Mouse (Mus musculus): ENCODE measurements around the gene Syce1l. TPM values are rescaled to one million over a fixed set of nuclear protein-coding genes. Genes with fewer than 3 reads are reported as not detected.

Syce1l gene
- polyA plus RNA-seq, 1 experiment from 2014 or later: not detected

DNA sequence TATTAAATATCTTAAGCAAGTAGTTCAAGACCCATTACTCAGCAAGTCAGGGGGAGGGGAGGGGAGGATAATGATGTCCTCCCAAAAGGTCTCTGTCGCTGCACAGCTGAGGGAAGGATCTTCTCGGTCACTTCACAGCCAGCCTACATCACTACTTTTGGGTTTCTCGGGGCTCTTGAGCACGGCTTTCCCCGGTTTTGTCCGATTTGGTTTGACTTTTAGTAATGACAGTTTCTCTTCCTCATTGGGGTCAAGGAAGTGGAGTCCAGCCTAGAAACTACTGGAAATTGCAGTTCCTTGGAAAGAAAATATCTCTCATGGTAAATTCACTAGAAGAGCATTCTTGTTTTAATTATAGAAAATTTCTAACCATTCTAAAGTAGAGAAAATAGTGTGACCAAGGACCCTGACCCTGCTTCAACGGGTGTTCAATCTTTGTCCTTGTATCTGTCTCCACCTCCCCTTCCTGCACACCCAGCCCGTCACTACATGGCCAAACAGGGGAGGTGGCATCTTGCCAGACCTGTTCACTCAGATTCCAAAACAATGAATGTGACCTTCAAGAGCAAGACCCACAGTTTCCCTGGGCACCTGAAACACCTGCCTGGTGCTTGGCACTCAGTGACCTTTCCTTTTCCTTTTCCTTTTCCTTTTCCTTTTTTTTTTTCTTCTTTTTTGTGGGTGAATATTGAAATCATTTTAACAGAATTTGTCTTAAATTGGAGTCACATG is 632 bp downstream of the Syce1l start:
- H3K4me1 ChIP-seq (ENCODE audit: control insufficient read depth, insufficient read depth, low read length): 0 out of 2 replicates have a peak, but pooled peaks cover 2% of the 10 kb centered on the region
- no peaks in the 10 kb centered on the region for H3K9me3 ChIP-seq (replicated peaks; ENCODE audit: control insufficient read depth, low read length)
- ATAC-seq (replicated peaks; ENCODE audit: extremely low read depth, insufficient read depth, low FRiP score): no peak; the same call in 1 of the 2 replicates
- H3K36me3 ChIP-seq (ENCODE audit: control insufficient read depth, insufficient read depth): peaks cover 22% of the 10 kb centered on the region
- no peak overlapping the region for H3K4me3 ChIP-seq (ENCODE audit: low read length)
- WGBS: 75% methylated on average over 8 of the region's 8 CpGs
- H3K27ac ChIP-seq (ENCODE audit: low read length): no peak overlapping the region
- H3K9ac ChIP-seq (ENCODE audit: low read length): no peak overlapping the region
- no peaks in the 10 kb centered on the region for H3K27me3 ChIP-seq (ENCODE audit: control insufficient read depth, insufficient read depth, low read length)
- H3K4me2 ChIP-seq (ENCODE audit: low read depth, low read length): no peak overlapping the region

DNA sequence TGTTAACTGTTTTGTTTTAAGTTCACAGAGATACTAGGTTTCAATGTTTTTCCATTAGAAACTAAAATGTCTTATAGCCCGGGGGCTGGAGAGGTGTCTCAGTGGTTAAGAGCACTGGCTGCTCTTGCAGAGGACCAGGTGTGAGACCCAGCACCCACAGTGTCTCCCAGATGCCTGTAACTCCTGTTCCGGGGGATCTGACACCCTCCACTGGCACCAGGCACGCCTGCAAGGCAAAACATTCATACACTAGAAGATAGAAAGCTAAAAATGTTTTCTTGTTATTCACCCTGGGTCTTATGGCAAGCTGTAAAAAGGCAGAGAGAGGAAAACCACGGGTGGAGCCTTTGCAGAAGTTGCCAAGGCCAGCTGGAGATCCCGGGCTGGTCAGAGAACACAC is 2.2 kb downstream of the Syce1l start:
- H3K9ac ChIP-seq (ENCODE audit: low read length): no peak overlapping the region
- no peak overlapping the region for H3K27ac ChIP-seq (ENCODE audit: low read length)

DNA sequence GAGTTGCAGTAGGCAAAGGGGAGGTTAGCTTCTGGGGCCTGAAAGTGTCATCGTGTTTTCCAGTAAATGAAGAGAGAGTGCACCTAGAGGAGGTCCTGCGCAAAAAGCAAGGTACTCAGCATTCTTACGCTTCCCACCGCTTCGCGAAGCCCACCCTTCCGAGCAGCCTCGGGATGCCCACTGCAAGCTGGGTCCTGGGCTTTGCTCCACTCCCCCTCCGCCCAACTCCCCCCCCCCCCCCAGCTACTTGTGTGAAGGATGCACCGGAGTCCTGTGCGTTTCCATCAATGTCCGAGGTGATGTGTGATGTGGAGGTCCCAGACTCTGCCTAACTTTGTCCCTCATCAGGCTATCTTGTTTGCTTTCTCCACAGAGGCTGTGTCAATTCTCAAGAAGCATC is 9.4 kb downstream of the Syce1l start:
- 82% methylated on average over 12 of the region's 12 CpGs for WGBS
- Histone ChIP-seq H3K4me3 (ENCODE audit: low read length) (no peak overlapping the region), H3K4me1 (ENCODE audit: control insufficient read depth, insufficient read depth, low read length) (no peaks in the 10 kb centered on the region), H3K9ac (ENCODE audit: low read length) (no peak overlapping the region), H3K36me3 (ENCODE audit: control insufficient read depth, insufficient read depth) (no peaks in the 10 kb centered on the region), H3K27me3 (ENCODE audit: control insufficient read depth, insufficient read depth, low read length) (no peaks in the 10 kb centered on the region), H3K9me3 (replicated peaks; ENCODE audit: control insufficient read depth, low read length) (no peaks in the 10 kb centered on the region), H3K4me2 (ENCODE audit: low read depth, low read length) (no peak overlapping the region), H3K27ac (ENCODE audit: low read length) (no peak overlapping the region)
- ATAC-seq (replicated peaks; ENCODE audit: extremely low read depth, insufficient read depth, low FRiP score): no peak

More for the DNA sequence above, 2.2 kb downstream of the Syce1l start:
- Histone ChIP-seq H3K4me2 (ENCODE audit: low read depth, low read length) (no peak overlapping the region), H3K9me3 (replicated peaks; ENCODE audit: control insufficient read depth, low read length) (no peaks in the 10 kb centered on the region), H3K36me3 (ENCODE audit: control insufficient read depth, insufficient read depth) (peaks cover 15% of the 10 kb centered on the region), H3K4me3 (ENCODE audit: low read length) (no peak overlapping the region), H3K27me3 (ENCODE audit: control insufficient read depth, insufficient read depth, low read length) (no peaks in the 10 kb centered on the region), H3K4me1 (ENCODE audit: control insufficient read depth, insufficient read depth, low read length) (0 out of 2 replicates have a peak, but pooled peaks cover 2% of the 10 kb centered on the region)
- ATAC-seq (replicated peaks; ENCODE audit: extremely low read depth, insufficient read depth, low FRiP score): no peak
- 62% methylated on average over 5 of the region's 5 CpGs for WGBS

DNA sequence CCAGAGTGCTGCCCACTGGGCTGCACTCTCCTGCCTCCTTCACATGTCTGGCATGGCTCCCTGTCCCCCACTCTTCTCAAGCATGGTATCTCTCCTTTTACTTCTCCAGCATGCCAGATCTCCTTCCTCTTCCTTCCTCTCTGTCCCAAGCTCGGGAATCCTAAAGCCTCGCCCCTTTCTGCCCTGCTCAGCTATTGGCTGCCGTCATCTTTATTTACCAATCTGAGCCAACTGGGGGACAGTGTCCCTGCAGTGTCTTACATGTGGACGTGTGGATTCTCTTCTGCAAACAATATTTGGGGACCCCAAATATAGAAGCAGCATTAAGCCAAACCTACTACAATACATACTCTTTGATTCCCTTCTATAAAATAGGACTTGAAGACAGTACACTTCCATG is 10.1 kb downstream of the Syce1l start:
- 41% methylated on average over 4 of the region's 4 CpGs for WGBS
- Histone ChIP-seq H3K36me3 (ENCODE audit: control insufficient read depth, insufficient read depth) (no peaks in the 10 kb centered on the region), H3K4me3 (ENCODE audit: low read length) (no peak overlapping the region), H3K9me3 (replicated peaks; ENCODE audit: control insufficient read depth, low read length) (no peaks in the 10 kb centered on the region), H3K4me1 (ENCODE audit: control insufficient read depth, insufficient read depth, low read length) (no peaks in the 10 kb centered on the region), H3K9ac (ENCODE audit: low read length) (no peak overlapping the region), H3K27ac (ENCODE audit: low read length) (no peak overlapping the region), H3K4me2 (ENCODE audit: low read depth, low read length) (no peak overlapping the region), H3K27me3 (ENCODE audit: control insufficient read depth, insufficient read depth, low read length) (no peaks in the 10 kb centered on the region)
- ATAC-seq (replicated peaks; ENCODE audit: extremely low read depth, insufficient read depth, low FRiP score): no peak

DNA sequence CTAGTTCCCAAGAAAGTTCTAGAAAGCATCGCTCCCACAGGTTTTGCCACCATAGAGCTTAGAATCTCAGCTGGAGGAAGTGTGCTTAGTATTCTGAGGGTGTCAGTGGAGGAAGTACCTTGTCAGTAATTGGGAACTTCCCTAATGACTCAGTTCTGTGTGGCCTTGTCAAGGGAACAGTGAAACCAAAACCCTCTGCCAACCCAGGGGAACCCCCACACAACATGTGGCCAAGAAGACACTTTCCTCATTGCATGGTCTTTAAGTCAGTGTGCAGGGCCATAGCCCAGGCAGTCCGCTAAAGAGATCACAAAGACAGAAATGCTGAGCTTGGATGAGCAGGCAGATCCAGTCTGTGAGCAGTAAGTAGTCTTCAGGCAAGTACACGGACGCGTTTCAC is 13.1 kb downstream of the Syce1l start:
- H3K36me3 ChIP-seq (ENCODE audit: control insufficient read depth, insufficient read depth): no peaks in the 10 kb centered on the region
- H3K27me3 ChIP-seq (ENCODE audit: control insufficient read depth, insufficient read depth, low read length): no peaks in the 10 kb centered on the region
- no peaks in the 10 kb centered on the region for H3K9me3 ChIP-seq (replicated peaks; ENCODE audit: control insufficient read depth, low read length)
- H3K27ac ChIP-seq (ENCODE audit: low read length): no peak overlapping the region
- H3K4me3 ChIP-seq (ENCODE audit: low read length): no peak overlapping the region
- H3K9ac ChIP-seq (ENCODE audit: low read length): no peak overlapping the region
- no peaks in the 10 kb centered on the region for H3K4me1 ChIP-seq (ENCODE audit: control insufficient read depth, insufficient read depth, low read length)
- no peak overlapping the region for H3K4me2 ChIP-seq (ENCODE audit: low read depth, low read length)
- ATAC-seq (replicated peaks; ENCODE audit: extremely low read depth, insufficient read depth, low FRiP score): no peak
- 91% methylated on average over 5 of the region's 5 CpGs for WGBS

DNA sequence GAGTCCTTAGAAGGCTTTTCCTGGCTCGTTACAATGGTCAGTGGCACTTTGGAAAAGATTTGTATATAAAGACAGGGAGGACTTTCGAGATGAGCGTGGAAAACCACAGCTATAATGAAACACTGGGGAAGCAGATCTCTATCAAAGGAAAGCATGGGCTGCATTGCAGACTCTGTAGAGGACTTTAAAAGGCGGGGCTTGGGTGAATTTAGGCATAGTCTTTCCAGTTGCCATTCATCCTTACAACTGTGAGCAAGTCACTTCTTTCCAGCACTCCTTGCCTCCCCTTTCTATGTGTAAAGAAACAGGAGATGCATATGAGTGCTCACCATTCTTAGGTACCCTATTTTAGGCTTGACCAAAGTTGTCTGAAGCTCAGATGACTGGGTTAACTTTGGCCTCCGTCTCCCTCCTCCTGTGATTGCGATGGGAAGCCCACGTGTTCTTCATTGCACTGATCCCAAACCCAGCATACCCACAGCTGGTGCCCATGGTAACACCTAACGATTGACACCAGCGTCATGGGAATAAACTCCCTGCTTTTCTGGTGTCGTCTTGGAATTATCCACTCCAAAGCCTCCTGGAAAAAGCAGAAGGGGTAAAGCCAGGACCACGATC is 13.8 kb downstream of the Syce1l start:
- WGBS: 85% methylated on average over 11 of the region's 11 CpGs
- H3K27ac ChIP-seq (ENCODE audit: low read length): no peak overlapping the region
- no peak for ATAC-seq (replicated peaks; ENCODE audit: extremely low read depth, insufficient read depth, low FRiP score)
- no peak overlapping the region for H3K4me3 ChIP-seq (ENCODE audit: low read length)
- H3K4me2 ChIP-seq (ENCODE audit: low read depth, low read length): no peak overlapping the region
- H3K9me3 ChIP-seq (replicated peaks; ENCODE audit: control insufficient read depth, low read length): no peaks in the 10 kb centered on the region
- H3K4me1 ChIP-seq (ENCODE audit: control insufficient read depth, insufficient read depth, low read length): no peaks in the 10 kb centered on the region
- H3K27me3 ChIP-seq (ENCODE audit: control insufficient read depth, insufficient read depth, low read length): no peaks in the 10 kb centered on the region
- no peaks in the 10 kb centered on the region for H3K36me3 ChIP-seq (ENCODE audit: control insufficient read depth, insufficient read depth)
- no peak overlapping the region for H3K9ac ChIP-seq (ENCODE audit: low read length)

DNA sequence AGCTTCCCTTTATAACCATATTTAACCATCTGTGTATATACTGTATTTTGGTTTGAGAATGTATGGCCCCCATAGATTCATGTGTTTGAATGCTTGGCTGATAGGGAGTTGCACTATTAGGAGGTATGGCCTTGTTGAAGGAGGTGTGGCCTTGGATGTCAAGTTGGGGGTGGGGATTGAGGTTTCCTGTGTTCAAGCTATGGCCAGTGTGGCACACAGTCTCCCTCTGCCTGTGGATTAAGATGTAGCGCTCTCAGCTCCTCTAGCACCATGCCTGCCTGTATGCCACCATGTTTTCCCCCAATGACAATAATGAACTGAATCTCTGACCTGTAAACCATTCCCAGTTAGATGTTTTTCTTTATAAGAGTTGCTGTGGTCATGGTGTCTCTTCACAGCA is 17.1 kb downstream of the Syce1l start:
- no peaks in the 10 kb centered on the region for H3K4me1 ChIP-seq (ENCODE audit: control insufficient read depth, insufficient read depth, low read length)

DNA sequence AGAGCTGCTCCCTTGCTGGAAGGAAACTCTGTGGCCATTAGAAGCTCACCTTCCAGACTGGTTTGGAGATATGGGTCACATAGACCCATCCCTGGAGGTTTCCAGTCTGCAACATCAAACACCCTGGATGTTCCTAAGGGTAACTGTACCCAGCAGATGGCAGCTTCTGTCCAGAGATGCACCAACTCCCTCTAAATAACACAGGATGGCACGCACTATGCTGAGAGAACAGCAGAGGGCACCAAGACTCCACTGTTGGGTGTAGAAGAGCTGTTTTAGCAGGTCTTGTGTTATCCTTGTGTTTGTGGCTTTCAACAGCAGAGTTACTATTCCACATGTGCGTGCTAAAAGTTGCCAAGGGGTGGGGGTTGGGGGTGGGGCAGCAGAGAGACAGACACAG is 21.5 kb downstream of the Syce1l start:
- no peak overlapping the region for H3K4me3 ChIP-seq (ENCODE audit: low read length)
- H3K9me3 ChIP-seq (replicated peaks; ENCODE audit: control insufficient read depth, low read length): no peaks in the 10 kb centered on the region
- ATAC-seq (replicated peaks; ENCODE audit: extremely low read depth, insufficient read depth, low FRiP score): no peak
- H3K27ac ChIP-seq (ENCODE audit: low read length): no peak overlapping the region
- H3K36me3 ChIP-seq (ENCODE audit: control insufficient read depth, insufficient read depth): no peaks in the 10 kb centered on the region
- no peak overlapping the region for H3K9ac ChIP-seq (ENCODE audit: low read length)
- H3K4me2 ChIP-seq (ENCODE audit: low read depth, low read length): no peak overlapping the region
- no peaks in the 10 kb centered on the region for H3K4me1 ChIP-seq (ENCODE audit: control insufficient read depth, insufficient read depth, low read length)
- WGBS: 8% methylated on average over 2 of the region's 2 CpGs
- H3K27me3 ChIP-seq (ENCODE audit: control insufficient read depth, insufficient read depth, low read length): no peaks in the 10 kb centered on the region

More for the DNA sequence above, 17.1 kb downstream of the Syce1l start:
- Histone ChIP-seq H3K36me3 (ENCODE audit: control insufficient read depth, insufficient read depth) (no peaks in the 10 kb centered on the region), H3K27ac (ENCODE audit: low read length) (no peak overlapping the region), H3K9me3 (replicated peaks; ENCODE audit: control insufficient read depth, low read length) (no peaks in the 10 kb centered on the region), H3K4me3 (ENCODE audit: low read length) (no peak overlapping the region), H3K9ac (ENCODE audit: low read length) (no peak overlapping the region), H3K27me3 (ENCODE audit: control insufficient read depth, insufficient read depth, low read length) (no peaks in the 10 kb centered on the region), H3K4me2 (ENCODE audit: low read depth, low read length) (no peak overlapping the region)
- ATAC-seq (replicated peaks; ENCODE audit: extremely low read depth, insufficient read depth, low FRiP score): no peak
- WGBS: 88% methylated on average over 1 of the region's 1 CpGs

DNA sequence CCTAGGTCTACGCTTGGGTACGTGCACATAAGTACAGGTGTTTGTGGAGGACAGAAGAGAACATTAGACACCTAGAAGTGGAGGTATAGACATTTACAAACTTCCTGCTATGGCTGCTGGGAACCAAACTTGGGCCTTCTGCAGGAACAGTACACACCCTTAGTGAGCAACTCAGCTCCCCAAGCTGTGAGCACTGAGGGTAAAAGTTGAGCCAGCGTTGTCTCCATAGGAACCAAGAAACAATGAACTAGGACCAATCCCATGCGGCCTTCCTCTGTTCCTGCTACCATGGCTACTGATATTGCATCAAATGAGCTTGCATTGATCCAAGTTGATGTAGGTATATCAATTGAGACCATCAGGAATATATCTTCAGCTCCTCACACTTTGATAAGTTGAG is 22.0 kb downstream of the Syce1l start:
- H3K27ac ChIP-seq (ENCODE audit: low read length): no peak overlapping the region
- H3K9me3 ChIP-seq (replicated peaks; ENCODE audit: control insufficient read depth, low read length): no peaks in the 10 kb centered on the region
- no peaks in the 10 kb centered on the region for H3K4me1 ChIP-seq (ENCODE audit: control insufficient read depth, insufficient read depth, low read length)
- 69% methylated on average over 4 of the region's 4 CpGs for WGBS
- ATAC-seq (replicated peaks; ENCODE audit: extremely low read depth, insufficient read depth, low FRiP score): no peak
- no peak overlapping the region for H3K4me3 ChIP-seq (ENCODE audit: low read length)
- H3K27me3 ChIP-seq (ENCODE audit: control insufficient read depth, insufficient read depth, low read length): no peaks in the 10 kb centered on the region
- H3K4me2 ChIP-seq (ENCODE audit: low read depth, low read length): no peak overlapping the region
- H3K9ac ChIP-seq (ENCODE audit: low read length): no peak overlapping the region
- H3K36me3 ChIP-seq (ENCODE audit: control insufficient read depth, insufficient read depth): no peaks in the 10 kb centered on the region

Data from heart, embryonic 16.5 days (tissue).